Mouse (Mus musculus) heart, embryonic 11.5 days (tissue): Measurements from ENCODE around the gene Cd200r4. TPM values are rescaled to one million over a fixed set of nuclear protein-coding genes. Genes with fewer than 3 reads are reported as not detected.

Experiments
- ATAC-seq: fragments of 200-750 bp; cut with Nextera tagmentation; replicated peaks from 2 replicates; pipeline ENCODE4 v1.8.0; 2017; ENCODE audit warnings: moderate library complexity; ENCODE audit not compliant: insufficient number of reproducible peaks, low FRiP score, low TSS enrichment
- H3K27ac ChIP-seq: fragments of 300-500 bp; sonication (generic); 2 replicates; pipeline ENCODE4 v1.5.1; 2014; ENCODE audit warnings: mild to moderate bottlenecking, low read depth, low read length
- H3K27me3 ChIP-seq: fragments of 300-500 bp; sonication (generic); 2 replicates; pipeline ENCODE4 v1.6.1; 2014; ENCODE audit warnings: mild to moderate bottlenecking, low read length, mixed read lengths; ENCODE audit not compliant: control insufficient read depth, insufficient read depth
- H3K36me3 ChIP-seq: fragments of 300-500 bp; sonication (generic); 2 replicates; pipeline ENCODE4 v1.6.1; 2014; ENCODE audit warnings: mild to moderate bottlenecking, low read length, moderate library complexity, mixed read lengths; ENCODE audit not compliant: control insufficient read depth, insufficient read depth
- H3K4me1 ChIP-seq: fragments of 300-500 bp; sonication (generic); 2 replicates; pipeline ENCODE4 v1.6.1; 2014; ENCODE audit warnings: low read length; ENCODE audit not compliant: control insufficient read depth, insufficient read depth
- H3K4me2 ChIP-seq: fragments of 300-500 bp; sonication (generic); 2 replicates; pipeline ENCODE4 v1.6.1; 2014; ENCODE audit warnings: mild to moderate bottlenecking, moderate library complexity
- H3K4me3 ChIP-seq: fragments of 300-500 bp; sonication (generic); 2 replicates; pipeline ENCODE4 v1.5.1; 2014; ENCODE audit warnings: low read depth, low read length
- H3K9ac ChIP-seq: fragments of 300-500 bp; sonication (generic); 2 replicates; pipeline ENCODE4 v1.6.1; 2014; ENCODE audit warnings: mild to moderate bottlenecking, low read depth, low read length, moderate library complexity
- H3K9me3 ChIP-seq: fragments of 300-500 bp; sonication (generic); replicated peaks from 2 replicates; pipeline ENCODE4 v1.6.1; 2016; ENCODE audit warnings: low read length; ENCODE audit not compliant: control insufficient read depth
- WGBS: fragments of 180-500 bp; shearing (Covaris S2); extraction: QIAGEN DNeasy Blood & Tissue Kit; methylation state at CpG from one replicate; pipeline ENCODE4 v1.1.7; 2014; ENCODE audit not compliant: insufficient replicate concordance; 5-methylcytosine and 5-hydroxymethylcytosine counted together
- polyA plus RNA-seq: library from polyadenylated mRNA; unstranded; fragments of >200 nt; fragmentation: Nextera tagmentation; extraction: Ambion mirVana; gene quantifications from 2 replicates; pipeline ENCODE4 v1.2.1, GENCODE M21; 2014

Cd200r4 gene
- 0.09 and 0.18 TPM in 2 replicates for polyA plus RNA-seq

DNA sequence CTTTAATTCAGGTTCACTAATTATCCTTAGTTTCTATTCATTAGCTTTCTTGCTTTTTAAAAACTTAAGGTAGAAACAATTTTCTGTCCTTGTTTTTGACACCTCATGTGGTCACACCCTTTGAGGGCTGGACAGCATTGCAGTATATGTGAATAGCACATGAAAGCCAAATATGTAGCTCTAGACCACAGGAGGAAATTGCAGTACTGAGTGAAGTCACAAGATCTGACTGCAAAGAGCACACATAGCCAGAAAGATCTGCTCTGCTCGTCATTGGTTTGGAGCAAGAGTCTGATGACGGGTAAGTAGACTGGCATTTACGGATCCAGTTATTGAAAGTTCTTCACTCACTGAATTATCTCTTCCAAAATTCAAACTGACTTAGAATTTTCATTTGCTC, at the start of gene Cd200r4:
Gene Cd200r4, plus strand, starts transcription at position 190 of the 400 bp plus-strand sequence.
- Histone ChIP-seq H3K4me1 (no peaks in the 10 kb centered on the region), H3K4me2 (no peak within 1 kb of the TSS), H3K4me3 (no peak within 1 kb of the TSS), H3K27me3 (no peaks in the 10 kb centered on the region), H3K27ac (no peak within 1 kb of the TSS), H3K9ac (no peak within 1 kb of the TSS), H3K9me3 (no peaks in the 10 kb centered on the region), H3K36me3 (no peaks in the 10 kb centered on the region)
- ATAC-seq, result no peak
- 83% methylated on average over 3 of the region's 3 CpGs for WGBS

DNA sequence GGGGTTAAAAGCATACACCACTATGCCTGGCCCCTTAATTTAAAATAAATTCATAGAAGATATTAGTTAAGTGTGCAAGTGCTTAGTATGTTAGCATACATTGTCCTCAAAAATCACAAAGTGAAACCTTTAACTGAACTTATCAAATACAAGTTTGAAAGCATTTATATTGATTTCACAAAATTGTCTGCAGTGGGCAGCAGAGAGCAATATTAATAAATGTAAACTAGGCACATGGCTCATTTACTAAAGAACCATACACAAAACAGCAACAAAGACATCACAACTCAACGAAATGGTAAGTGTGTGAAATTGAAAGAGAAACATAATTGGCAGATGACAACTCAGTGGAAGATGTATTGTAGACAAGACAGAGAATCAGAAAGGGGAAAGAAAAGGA, 49.7 kb upstream of the Cd200r4 start:
- ATAC-seq, result no peak
- H3K4me1 ChIP-seq, result no peaks in the 10 kb centered on the region
- WGBS, result 68% methylated on average over 1 of the region's 1 CpGs

DNA sequence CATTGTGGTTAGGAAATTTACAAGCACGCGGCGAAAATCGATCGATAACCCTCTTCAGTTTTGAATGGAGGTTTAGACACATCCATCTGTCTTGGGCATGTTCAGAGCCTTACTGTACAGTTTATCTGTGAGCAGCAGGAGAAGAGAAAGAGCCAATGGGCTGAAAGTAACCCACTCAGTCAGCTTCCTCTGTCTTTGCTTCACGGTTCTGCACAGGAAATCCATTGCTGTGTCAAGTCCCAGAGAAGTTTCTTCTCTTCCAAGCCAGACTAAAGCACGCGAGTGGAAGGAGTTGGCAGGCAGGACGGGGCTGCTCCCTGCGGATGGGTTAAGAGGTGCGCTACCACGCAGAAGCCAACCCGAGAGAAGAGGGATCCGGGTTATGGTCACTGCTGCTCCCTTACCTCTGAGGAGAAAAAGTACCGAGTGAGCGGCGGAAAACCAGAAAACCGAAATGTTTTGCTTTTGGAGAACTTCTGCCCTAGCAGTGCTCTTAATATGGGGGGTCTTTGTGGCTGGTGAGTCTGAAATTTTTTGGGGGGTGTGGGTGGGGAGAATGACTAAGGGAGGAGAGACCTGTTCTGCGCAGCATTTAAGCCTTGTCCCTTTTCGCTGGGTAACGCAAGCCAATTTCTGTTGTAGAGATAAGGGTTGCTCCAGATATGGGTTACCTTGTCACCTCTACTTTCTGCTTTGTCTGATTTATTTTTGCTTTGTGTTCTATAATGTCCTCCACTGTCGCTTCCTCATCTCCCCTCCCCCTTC, 45.8 kb upstream of the Cd200r4 start, which contains the start of gene Cd200r1:
Gene Cd200r1, plus strand, starts transcription at position 182 of the 765 bp plus-strand sequence.
- no peaks in the 10 kb centered on the region for H3K9me3 ChIP-seq
- 68% methylated on average over 22 of the region's 22 CpGs for WGBS
- no peaks in the 10 kb centered on the region for H3K4me1 ChIP-seq
- H3K36me3 ChIP-seq, result no peaks in the 10 kb centered on the region
- peak within 1 kb of the TSS; percentile 42 for H3K4me2 ChIP-seq
- no peak for ATAC-seq
- 0 out of 2 replicates have a peak within 1 kb of the TSS, but pooled peaks have one; percentile 28 for H3K9ac ChIP-seq
- H3K27ac ChIP-seq, result no peak within 1 kb of the TSS
- peak within 1 kb of the TSS; percentile 14; the same call in 1 of the 2 replicates for H3K4me3 ChIP-seq
- no peaks in the 10 kb centered on the region for H3K27me3 ChIP-seq

More for the DNA sequence above, 49.7 kb upstream of the Cd200r4 start:
- no peak overlapping the region for H3K27ac ChIP-seq
- H3K36me3 ChIP-seq, result no peaks in the 10 kb centered on the region
- no peaks in the 10 kb centered on the region for H3K9me3 ChIP-seq
- H3K4me3 ChIP-seq, result no peak overlapping the region
- H3K9ac ChIP-seq, result no peak overlapping the region
- H3K4me2 ChIP-seq, result no peak overlapping the region
- no peaks in the 10 kb centered on the region for H3K27me3 ChIP-seq

DNA sequence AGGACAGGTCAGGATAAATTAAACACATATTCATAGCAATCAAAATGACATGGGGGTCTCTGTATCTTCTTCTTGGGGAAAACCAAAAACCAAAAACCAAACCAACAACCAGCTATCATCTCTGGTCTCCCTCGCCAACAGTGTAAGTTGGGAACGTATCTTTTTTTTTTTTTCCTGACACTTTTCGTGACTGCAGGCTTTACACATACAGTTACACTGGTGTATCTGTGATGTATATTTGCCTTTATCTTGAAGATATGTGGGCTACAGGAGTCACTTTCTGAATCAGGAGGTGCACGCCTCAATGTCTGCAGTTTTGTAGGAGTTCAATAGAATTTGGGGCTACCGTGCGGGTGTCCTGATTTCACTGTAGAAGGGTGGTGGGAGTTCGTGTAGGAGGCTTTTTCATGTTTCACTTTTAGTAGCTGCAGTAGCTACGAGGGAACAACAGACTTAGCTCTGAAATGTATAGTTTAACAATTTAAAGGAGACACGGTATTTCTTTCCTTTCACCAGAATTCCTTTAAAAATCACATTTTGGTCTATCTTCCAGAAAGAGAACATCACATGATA, 45.1 kb upstream of the Cd200r4 start:
- no peaks in the 10 kb centered on the region for H3K27me3 ChIP-seq
- ATAC-seq, result no peak
- no peak overlapping the region for H3K27ac ChIP-seq
- no peaks in the 10 kb centered on the region for H3K4me1 ChIP-seq
- H3K36me3 ChIP-seq, result no peaks in the 10 kb centered on the region
- H3K9ac ChIP-seq, result no peak overlapping the region
- no peaks in the 10 kb centered on the region for H3K9me3 ChIP-seq
- peak overlapping the region; percentile 42 for H3K4me2 ChIP-seq
- WGBS, result 76% methylated on average over 9 of the region's 9 CpGs
- no peak overlapping the region for H3K4me3 ChIP-seq

DNA sequence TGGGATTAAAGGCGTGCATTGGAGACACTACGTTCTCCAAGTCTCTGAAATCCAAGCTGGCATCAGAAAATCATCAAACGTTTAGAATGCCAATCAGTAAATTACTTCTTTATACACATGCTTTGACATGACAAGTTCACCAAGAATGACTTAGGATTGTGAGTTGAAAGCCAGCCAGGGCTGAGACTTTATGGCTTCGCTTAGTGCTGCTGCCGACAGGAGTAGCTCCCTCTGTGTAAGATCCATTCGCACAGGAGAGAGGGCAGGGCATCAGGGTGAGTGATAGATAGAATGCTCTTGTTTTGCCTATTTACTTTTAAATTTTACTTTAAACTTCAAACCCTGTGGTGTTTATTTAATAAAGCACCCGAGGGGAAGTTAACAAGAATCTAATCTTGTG, 44.0 kb upstream of the Cd200r4 start:
- Histone ChIP-seq H3K36me3 (no peaks in the 10 kb centered on the region), H3K4me2 (no peak overlapping the region), H3K27ac (no peak overlapping the region), H3K9me3 (no peaks in the 10 kb centered on the region), H3K4me3 (no peak overlapping the region), H3K9ac (no peak overlapping the region), H3K4me1 (no peaks in the 10 kb centered on the region), H3K27me3 (no peaks in the 10 kb centered on the region)
- no peak for ATAC-seq
- 83% methylated on average over 7 of the region's 7 CpGs for WGBS

DNA sequence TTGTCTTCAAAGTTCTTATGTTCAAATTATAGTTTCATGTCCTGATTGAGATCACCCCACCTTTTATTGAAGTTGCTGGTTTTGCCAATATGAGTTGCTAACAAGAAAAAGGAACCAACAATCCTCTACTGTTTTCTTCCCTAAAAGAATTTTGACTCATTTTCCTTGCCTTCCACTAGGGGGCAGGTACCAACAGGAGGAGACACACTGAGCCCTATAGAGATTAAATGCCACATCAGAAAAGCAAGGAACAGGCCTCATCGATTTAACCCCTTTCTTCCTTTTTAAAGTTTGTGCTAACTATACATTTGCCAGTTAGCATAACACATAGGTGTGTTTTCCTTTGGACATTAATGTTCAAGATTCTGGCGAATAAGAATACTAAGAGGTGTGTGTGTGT, 43.6 kb upstream of the Cd200r4 start:
- H3K27me3 ChIP-seq, result no peaks in the 10 kb centered on the region
- H3K4me2 ChIP-seq, result no peak overlapping the region
- ATAC-seq, result no peak
- H3K27ac ChIP-seq, result no peak overlapping the region
- WGBS, result 43% methylated on average over 2 of the region's 2 CpGs
- no peak overlapping the region for H3K4me3 ChIP-seq
- no peaks in the 10 kb centered on the region for H3K9me3 ChIP-seq
- no peaks in the 10 kb centered on the region for H3K4me1 ChIP-seq
- no peak overlapping the region for H3K9ac ChIP-seq
- H3K36me3 ChIP-seq, result no peaks in the 10 kb centered on the region

DNA sequence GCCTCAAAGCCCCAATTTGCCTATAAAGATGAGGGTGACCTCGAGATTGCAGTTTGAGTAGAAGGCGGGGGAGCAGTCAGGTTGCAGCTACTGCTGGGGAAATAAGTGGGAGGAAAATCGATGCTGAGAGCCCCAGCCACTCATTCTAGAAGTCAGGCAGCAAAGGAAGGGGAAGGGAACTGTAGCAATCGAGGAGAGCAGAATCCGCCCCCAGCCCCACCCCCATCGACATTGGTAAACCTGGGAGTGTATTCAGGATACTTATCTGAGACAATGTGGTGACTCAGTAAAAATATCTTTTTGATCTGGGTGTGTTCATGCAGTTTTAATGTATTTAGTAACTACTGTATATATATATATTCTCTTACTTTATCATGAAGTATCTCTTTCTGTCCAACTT, 39.0 kb upstream of the Cd200r4 start:
- no peaks in the 10 kb centered on the region for H3K27me3 ChIP-seq
- no peak for ATAC-seq
- H3K9ac ChIP-seq, result no peak overlapping the region
- H3K27ac ChIP-seq, result no peak overlapping the region
- no peak overlapping the region for H3K4me3 ChIP-seq
- WGBS, result 63% methylated on average over 6 of the region's 6 CpGs
- no peaks in the 10 kb centered on the region for H3K4me1 ChIP-seq
- no peak overlapping the region for H3K4me2 ChIP-seq
- H3K9me3 ChIP-seq, result no peaks in the 10 kb centered on the region
- H3K36me3 ChIP-seq, result no peaks in the 10 kb centered on the region

DNA sequence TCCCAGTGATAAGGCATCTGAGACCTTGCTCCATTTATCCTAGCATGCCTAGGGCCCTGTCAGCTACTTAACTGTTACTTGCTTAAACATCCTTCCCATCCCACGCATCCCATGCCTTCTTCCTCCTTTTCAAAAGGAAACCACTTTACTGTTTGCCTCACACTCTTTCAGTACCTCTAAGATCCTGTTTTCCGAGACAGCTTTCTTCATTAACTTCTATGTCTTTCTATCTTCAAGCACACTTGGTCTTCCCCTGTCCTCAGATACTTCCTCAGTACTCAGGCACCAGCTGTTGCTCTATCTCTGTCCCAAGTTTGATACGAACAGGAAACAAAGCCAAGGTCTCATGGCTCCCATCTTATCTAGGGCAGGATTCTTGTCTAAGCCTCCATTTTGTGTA, 37.9 kb upstream of the Cd200r4 start:
- H3K36me3 ChIP-seq, result no peaks in the 10 kb centered on the region
- ATAC-seq, result no peak
- 59% methylated on average over 3 of the region's 3 CpGs for WGBS
- no peak overlapping the region for H3K27ac ChIP-seq
- H3K27me3 ChIP-seq, result no peaks in the 10 kb centered on the region
- no peaks in the 10 kb centered on the region for H3K9me3 ChIP-seq
- no peaks in the 10 kb centered on the region for H3K4me1 ChIP-seq
- no peak overlapping the region for H3K4me2 ChIP-seq
- no peak overlapping the region for H3K4me3 ChIP-seq
- no peak overlapping the region for H3K9ac ChIP-seq
